8 mouse cellular contexts compared by ENCODE assay signal in genomic region chr6:72235807-72236407, GRCm38 (mm10). TPM values are rescaled to one million over a fixed set of nuclear protein-coding genes. Genes with fewer than 3 reads are reported as not detected.
A peak's percentile ranks its signal among the peaks of the same experiment; 100 is the strongest.
DNase-seq lines count a peak whose midpoint lies in the region; ATAC-seq and TF ChIP-seq lines count a peak whose summit lies in the region.

No protein-coding gene starts in this region.

- no peaks in the 10 kb centered on the region; the same call in 1 of the 2 replicates for H3K4me1 ChIP-seq in forebrain, postnatal 0 days (ENCODE audit: insufficient read depth)
- no peaks in the 10 kb centered on the region; the same call in 1 of the 2 replicates for H3K4me1 ChIP-seq in liver, embryonic 16.5 days (ENCODE audit: control insufficient read depth, low read depth, low read length)

- no peak overlapping the region for H3K9ac ChIP-seq in forebrain, postnatal 0 days
- no peak overlapping the region for H3K9ac ChIP-seq in liver, embryonic 16.5 days (ENCODE audit: low read depth, low read length)

- ATAC-seq in forebrain, postnatal 0 days: no peak
- ATAC-seq in liver, embryonic 16.5 days (ENCODE audit: low read depth): no peak

- 45% methylated on average over 16 of the region's 16 CpGs for WGBS in forebrain, postnatal 0 days
- WGBS in liver, embryonic 16.5 days (ENCODE audit: insufficient replicate concordance): 23% methylated on average over 16 of the region's 16 CpGs

- H3K9me3 ChIP-seq in forebrain, postnatal 0 days (ENCODE audit: low read length): no peaks in the 10 kb centered on the region
- H3K9me3 ChIP-seq in liver, embryonic 16.5 days (replicated peaks; ENCODE audit: control insufficient read depth, low read length): no peaks in the 10 kb centered on the region

- H3K27me3 ChIP-seq in forebrain, postnatal 0 days (ENCODE audit: insufficient read depth, low read length): peaks cover 7% of the 10 kb centered on the region; the same call in 1 of the 2 replicates
- peaks cover 84% of the 10 kb centered on the region for H3K27me3 ChIP-seq in liver, embryonic 16.5 days (ENCODE audit: control insufficient read depth, insufficient read depth, low read depth, low read length)

- peak; percentile 32 to 56 for DNase-seq in adrenal gland, adult (ENCODE audit: inconsistent age in 2 of 2, low spot score in 1 of 2)
- DNase-seq in adrenal gland, postnatal 14 days: no peak
- DNase-seq in 3T3-L1 (ENCODE audit: low read depth, low spot score): peak; percentile 28
- DNase-seq in forebrain, postnatal 0 days: no peak
- DNase-seq in adrenal gland, postnatal 4 days (ENCODE audit: low spot score in 2 of 2): no peak
- DNase-seq in cerebellum, adult 8-10 months: no peak
- no peak for DNase-seq in adrenal gland, adult 2 months

- no peak for TF ChIP-seq CTCF in forebrain, postnatal 0 days (IDR thresholded peaks at IDR 0.05; ENCODE audit: low read depth)

- H3K27ac ChIP-seq in forebrain, postnatal 0 days (ENCODE audit: low read depth, low read length): no peak overlapping the region
- H3K27ac ChIP-seq in liver, embryonic 16.5 days (ENCODE audit: low read length): no peak overlapping the region

- no peaks in the 10 kb centered on the region for H3K36me3 ChIP-seq in forebrain, postnatal 0 days (ENCODE audit: insufficient read depth)
- no peaks in the 10 kb centered on the region for H3K36me3 ChIP-seq in liver, embryonic 16.5 days (ENCODE audit: control insufficient read depth, insufficient read depth)

- H3K4me3 ChIP-seq in forebrain, postnatal 0 days (ENCODE audit: low read depth, low read length): peak overlapping the region; percentile 51
- H3K4me3 ChIP-seq in liver, embryonic 16.5 days (ENCODE audit: low read depth, low read length): peak overlapping the region; percentile 54

- peak overlapping the region; percentile 100 for H3K4me2 ChIP-seq in forebrain, postnatal 0 days (ENCODE audit: low read depth)
- H3K4me2 ChIP-seq in liver, embryonic 16.5 days (ENCODE audit: low read depth, low read length): peak overlapping the region; percentile 67

RNA-seq across cellular contexts. Expression of gene Atoh8, which starts 0.5 kb away (rescaled TPM):
- total RNA-seq in adrenal gland, postnatal 14 days (2021): 5.7 and 5.9 TPM in 2 replicates
- 2.6 and 6.9 TPM in 2 replicates for total RNA-seq in forebrain, postnatal 0 days (2014; rRNA removed)
- polyA plus RNA-seq in forebrain, postnatal 0 days (2015; fragmentation: Nextera tagmentation; extraction: Ambion mirVana): 3.9 TPM in 2 replicates
- polyA plus RNA-seq in liver, embryonic 16.5 days (2015; fragmentation: Nextera tagmentation; extraction: Ambion mirVana): 0.90 and 0.92 TPM in 2 replicates
- total RNA-seq in adrenal gland, postnatal 4 days (2021): 1 to 10 TPM; 3.8 to 4.1 TPM
- 1 to 10 TPM; 2.3 to 3.1 TPM for total RNA-seq in adrenal gland, adult 2 months (2021)
- 5.5 and 8.3 TPM in 2 replicates for polyA plus RNA-seq in adrenal gland, adult 2 months (2012; rRNA removed)

Comparison
In these comparisons a context has a peak if more than half of its experiments do, and no peak if none do; other contexts are left out.
1. DNase-seq: peak in adrenal gland, adult (2 of 2) and 3T3-L1 (single experiment); none in adrenal gland, postnatal 14 days (single experiment), forebrain, postnatal 0 days (single experiment), adrenal gland, postnatal 4 days (0 of 2), cerebellum, adult 8-10 months (single experiment) and adrenal gland, adult 2 months (single experiment).